Mouse (Mus musculus) embryo, embryonic 10 days (tissue): Measurements from ENCODE around the gene Fam163a.

Source experiments
- DNase-seq: peaks from one replicate; pipeline ENCODE4 v3.0.0-alpha.2; 2015; ENCODE audit warnings: low spot score

Gene Fam163a

DNA sequence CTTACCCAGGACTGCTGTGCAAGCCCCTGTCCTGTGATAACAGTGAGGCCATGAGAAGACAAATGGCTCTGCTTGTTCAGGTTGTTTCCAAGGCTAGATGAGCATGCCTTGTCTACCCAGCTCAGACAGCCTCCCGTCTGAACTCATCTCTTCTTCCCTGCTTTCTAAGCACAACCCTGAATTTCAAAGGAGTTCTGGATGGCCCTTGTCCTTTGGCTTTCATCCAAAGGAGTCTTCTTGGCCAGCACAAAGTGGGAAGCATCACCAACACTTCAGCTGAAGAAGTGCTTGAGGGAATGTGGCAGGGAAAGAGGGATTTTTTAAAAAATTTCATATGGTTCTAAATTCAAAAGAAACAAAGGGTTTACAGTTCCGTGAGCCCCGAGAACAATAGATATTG is 3.8 kb downstream of the Fam163a start:
- DNase-seq = no peak

DNA sequence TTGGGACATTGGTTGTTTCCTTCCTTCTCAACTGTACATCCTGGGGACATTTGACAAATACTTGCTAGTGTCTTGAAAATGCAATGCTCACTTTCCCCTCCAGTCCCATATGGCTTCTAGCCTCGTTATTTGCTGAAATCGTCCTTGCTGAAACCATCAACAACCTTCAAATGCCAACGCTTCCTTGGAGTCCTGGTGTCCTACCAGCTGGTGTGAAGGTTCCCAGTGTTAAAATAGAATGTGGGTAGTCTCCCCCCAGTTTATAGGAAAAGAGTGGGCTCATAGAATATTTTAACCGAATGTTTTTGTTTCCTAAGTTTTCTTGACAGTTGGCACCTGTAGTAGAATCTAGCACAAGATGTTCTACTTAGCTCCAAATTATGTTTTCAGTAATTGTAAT is 7.2 kb downstream of the Fam163a start:
- no peak for DNase-seq

DNA sequence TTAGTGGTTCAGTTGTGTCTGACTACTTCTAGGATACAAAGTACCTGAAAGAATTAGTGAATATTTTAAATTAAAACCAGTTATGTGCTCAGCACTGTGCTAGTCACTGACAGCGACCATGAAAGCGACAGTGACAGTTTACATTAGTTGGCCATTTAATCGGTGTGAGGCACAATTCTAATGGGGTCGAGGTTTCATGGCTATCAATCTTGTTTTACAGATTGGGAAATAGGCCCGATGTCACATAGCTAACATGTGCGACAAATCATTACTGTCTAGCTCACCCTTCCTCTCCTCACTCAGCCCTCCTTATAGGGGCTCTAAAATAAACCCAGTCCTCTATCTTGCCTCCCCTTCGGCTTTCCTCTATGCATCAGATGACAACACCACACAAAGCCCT is 11.5 kb downstream of the Fam163a start:
- no peak for DNase-seq

DNA sequence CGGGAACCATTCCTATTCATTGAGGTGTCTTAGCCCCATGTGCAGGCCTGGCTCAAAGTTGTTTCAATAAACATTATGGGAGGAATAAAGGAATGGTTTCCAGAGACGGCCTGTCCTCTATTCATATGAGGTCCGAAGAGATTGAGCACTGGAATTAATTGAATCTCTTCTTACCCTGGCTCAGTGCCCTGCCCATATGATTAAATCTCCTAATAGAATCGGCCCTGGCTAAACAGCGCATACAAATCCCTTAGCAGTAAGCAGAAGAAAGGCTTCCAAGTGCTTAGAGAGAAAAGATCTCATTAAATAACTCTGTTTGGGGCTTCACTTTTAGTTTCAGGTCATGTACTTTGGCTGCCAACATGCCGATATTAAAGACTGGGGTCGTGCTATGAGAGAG is 12.0 kb downstream of the Fam163a start:
- no peak for DNase-seq

DNA sequence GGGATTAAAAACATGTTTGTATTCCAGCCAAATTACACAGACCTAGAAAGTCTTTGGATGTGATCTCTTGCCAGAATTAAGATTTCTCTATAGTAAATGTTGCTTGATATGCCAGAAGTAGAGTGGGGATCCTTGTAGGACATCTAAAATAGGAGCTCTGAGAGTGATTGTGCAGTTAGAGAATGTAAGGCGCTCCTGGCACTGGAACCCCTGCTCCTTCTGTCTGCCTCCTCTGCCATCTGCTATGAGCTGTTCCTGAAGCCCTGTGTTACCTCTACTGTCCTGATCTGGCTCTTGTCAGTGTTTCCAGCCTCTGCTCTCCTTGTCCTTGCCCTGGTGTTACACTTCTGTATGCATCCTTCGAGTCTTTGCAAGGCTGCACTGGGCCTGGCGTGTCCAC is 18.2 kb downstream of the Fam163a start:
- no peak for DNase-seq

DNA sequence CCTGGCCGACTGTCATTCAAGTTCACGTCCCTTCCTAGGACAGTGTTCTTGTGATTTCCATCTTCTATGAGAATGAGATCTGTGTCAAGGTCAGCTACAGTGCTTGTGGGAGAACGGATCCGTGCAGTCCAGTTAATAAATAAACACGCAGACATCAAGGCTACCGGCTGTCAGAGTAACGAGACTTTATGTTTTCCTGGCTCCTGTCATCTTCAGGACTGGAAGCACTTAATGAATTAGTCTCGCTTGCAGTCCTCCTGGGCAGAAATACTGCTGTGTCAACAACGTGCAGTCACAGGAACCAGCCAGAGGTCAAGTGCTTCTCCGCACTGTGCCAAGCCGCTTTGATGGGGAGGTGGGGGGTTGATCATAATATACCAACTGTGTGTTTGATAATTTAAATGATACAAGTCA is 20.7 kb downstream of the Fam163a start:
- DNase-seq = peak; percentile 79

DNA sequence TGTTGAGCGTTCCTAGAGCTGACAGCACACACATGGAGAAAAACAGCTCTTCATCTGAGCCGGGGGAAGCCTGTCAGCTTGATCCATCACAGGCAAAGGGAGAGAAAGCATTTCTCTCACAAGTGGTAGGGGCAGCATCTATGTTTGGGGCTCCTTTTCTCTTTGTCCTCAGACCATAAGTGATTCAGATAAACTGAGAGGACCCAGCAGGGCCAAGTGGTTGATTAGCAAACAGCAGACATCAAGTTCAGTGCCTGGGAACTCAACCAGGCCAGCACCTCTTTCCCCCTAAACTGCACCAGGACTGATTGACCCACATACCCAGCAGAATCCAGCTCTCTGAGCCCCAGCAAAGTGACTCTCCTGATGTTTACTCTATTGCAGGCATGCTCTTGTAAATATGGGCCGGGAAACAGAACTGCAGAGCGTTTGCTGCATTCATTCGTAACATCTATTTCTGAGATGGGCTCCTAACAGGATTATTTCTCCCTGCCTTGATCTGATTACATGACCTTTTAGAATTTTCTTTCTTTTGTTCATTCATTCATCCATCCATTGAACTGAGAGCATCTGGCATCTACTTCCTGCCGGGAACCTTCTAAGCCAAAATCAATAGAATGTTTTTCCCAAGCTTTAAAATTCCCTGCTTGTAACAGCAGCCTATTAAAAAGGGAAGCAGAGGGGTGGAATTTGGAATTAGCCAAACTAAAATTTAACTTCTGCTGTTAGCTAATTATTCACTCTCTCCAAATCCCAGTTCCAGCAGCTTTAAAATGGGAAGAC is 21.5 kb downstream of the Fam163a start:
- DNase-seq = no peak

DNA sequence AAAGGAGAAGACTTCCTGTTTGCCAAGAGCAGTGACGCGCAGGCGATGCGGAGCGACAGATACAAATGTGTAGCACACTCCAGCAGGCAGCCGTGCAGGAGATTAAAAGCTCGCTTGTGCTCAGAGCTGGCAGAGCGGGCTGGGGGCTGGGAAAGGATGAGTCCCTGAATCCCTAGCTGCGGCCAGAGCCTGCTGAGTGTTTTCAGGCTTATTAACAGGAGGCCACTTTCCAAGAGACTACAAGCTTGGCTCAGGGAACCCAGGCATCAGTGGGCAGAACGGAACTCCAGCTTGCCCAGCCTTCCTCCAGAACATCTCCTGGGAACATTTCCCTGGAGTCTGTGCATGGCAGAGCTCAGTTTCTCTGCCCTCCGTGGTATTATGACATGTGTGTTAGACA is 25.0 kb downstream of the Fam163a start:
- DNase-seq = peak; percentile 51

DNA sequence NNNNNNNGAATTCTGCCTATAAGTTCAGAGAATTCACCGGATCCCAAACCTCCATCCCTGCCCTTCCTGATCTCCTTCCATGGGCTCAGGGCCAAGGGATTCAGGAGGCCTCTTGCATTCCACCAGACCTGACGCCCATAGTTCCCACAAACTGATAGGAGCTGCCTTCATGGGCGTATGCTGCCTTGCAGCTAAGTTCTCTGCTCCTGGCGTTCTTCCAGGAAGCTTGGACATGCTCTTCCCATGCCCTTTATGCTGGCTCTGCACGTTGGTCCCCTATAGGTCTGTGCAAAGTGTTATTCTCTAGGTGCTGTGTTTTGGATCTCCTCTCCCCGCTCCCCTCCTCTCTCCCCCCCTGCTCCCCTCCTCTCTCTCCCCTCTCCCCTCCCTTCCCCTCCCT is 36.1 kb downstream of the Fam163a start:
- no peak for DNase-seq

DNA sequence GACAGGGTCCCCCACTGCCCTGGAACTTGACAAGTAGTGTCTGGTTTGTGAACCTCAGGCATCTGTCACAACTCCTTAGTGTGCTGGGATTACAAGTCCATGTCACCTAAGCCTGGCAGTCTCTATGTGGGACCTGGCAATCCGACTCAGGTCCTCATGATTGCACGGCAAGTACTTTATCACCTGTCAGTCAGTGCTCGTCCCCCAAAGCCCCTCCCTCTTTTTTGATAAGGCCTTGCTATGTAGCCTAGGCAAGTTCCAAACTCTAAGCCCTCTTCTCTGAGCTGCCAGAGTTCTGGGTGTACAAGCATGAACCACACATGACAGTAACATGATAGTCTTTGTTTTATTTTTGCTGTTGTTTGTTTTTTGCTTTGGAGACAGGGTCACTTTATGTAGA is 88.1 kb downstream of the Fam163a start:
- DNase-seq = no peak

DNA sequence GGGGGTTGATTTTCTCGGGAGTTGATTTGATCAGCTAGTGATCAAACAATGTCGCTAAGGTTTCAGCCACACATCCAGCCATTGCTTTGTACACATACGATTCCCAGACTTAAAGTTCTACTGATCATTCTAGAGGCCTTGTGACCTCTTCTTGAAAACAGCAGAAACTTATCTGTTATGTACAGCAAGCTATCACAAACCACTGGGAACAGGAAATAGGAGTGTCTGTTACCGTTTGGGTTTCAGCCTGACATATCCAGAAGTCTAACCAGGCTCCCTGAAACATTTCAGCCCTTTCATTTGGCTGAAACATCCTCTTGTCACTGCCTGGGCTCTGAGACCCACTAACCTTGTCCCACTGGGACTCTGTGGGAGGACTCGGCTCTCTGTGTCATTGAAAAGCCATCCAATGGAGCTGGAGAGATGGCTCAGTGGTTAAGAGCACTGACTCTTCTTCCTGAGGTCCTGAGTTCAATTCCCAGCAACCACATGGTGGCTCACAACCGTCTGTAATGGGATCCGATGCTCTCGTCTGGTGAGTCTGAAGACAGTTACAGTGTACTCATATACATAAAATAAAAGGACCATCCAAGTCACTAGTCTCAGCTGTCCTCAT is 90.8 kb downstream of the Fam163a start:
- no peak for DNase-seq

DNA sequence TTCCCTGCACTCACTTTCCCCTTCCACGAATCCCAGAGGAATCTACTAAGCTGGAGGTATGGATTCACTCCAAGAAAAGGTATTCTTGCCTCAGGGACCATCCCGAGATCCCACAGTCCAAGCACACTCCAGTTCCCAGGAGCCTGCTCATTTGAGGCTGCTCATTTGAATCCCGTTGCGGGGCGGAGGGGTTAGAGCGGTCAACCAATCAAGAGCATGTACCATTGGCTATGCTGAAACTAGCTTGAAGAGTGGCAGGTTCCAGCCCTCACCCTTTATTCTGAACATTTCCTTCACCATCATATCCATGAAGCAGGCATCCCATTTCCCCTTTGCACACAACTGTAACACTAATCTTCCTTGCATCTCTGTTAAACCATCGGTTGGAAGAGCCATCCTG is 92.7 kb downstream of the Fam163a start:
- DNase-seq = no peak

DNA sequence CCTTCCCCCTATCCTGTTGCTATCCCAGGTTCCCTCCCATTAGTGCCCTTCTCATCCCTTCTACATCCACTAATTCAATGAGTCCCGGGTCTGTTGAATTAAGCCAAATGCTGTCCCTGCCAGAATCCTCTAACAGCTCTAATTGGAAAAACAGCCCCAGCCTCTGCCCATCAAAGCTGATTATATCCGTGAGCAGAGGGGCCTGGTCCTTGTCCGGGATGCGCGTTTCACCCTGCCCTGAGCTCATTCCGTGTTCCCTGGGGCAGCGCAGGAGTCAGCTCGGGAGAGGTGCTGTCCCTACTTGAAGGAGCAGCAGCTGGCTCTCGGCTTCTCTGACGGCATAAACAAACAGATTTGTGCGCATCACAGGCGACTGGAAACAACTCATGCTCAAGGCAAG is 93.1 kb downstream of the Fam163a start:
- DNase-seq = peak; percentile 32

DNA sequence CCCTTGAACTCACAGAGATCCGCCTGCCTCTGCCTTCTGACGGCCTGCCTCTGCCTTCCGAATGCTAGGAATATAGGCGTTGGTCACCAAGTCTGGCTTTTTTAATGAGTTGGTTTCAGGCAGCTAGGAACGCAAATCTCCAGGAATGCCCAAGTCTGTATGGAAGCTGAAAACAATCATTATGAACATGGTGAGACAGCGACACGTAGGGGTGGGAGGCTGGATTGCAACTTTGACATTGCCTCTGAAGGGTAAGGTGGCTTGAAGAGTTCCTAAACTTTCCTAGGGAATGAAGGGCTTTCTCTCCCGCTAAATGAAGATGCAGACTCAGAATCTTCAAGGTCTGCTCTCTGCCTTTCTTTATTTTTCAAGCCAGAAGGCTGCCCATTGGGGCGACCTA is 93.7 kb downstream of the Fam163a start:
- no peak for DNase-seq

DNA sequence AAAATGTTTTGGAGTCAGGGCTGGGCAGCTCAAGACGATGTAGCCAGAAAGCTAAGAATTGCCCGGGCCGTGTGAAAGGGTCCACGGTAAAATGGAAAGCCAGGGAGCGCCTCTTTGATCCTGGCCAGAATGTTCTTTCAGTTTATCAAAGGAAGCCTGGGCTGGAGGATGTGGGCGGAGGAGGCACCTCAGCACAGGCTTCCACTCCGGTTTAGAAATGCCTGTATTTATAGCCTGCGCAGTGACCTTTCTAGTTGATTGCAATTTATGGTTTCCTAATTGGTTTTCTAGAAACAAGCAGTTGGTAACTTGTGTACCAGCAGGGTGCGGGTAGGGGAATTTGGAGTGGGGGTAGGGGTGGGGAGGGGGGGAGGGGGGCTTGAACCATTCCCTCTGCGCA is 96.4 kb downstream of the Fam163a start:
- DNase-seq = peak; percentile 51

DNA sequence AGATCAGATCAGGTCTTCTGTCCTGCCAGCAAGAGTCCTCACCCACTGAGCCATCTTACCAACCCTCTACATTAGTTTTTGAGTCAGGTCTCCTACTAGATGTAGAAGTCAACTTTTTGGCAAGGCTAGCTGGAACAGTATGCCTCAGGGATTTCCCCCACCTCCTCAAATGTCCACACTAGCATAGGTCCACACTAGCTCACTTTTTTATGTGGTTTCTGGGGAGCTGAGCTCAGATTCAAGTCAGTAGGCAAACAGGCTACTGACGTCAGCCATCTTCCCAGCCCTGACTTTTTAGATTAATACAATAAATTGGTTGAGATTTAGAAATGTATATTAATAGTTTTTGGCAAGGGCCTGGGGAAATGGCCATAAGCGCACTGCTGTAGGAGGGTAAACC is 97.4 kb downstream of the Fam163a start:
- DNase-seq = no peak

DNA sequence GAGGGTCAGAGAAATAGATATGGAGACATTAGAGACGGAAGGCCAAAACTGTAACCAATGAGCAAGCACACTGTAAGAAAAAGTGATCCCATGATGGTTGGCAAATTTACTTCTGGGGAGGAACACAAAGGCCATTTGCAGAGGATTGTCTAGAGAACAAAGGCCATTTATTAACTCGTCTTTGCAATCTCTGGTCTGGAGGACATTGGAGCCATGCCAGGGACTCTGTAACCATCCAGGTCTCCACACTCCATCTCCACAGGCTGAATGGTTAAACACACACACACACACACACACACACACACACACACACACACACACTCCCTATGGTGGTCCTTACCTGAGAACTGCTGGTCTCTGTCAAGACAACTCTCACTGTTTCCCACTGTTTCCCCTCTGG is 99.4 kb downstream of the Fam163a start:
- no peak for DNase-seq

DNA sequence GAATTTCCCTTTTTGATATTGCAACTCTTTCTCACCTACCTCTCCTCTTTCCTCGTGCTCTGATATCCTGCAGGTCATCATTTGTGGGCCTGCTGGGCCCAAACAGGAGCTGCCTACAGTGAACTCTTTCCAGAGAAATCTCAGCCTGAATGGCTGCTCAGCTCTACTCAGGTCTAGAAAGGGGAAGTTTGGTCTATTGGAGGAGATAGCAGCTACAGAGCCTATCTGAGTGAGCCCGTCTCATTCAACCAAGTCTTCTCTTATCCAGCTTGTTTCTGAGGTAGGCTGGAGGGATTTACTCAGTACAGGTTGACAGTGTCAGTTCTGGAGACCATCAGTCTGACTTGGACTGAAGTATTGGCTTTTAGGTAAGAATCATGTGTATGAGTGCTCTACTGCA is 101.1 kb downstream of the Fam163a start:
- DNase-seq = no peak

DNA sequence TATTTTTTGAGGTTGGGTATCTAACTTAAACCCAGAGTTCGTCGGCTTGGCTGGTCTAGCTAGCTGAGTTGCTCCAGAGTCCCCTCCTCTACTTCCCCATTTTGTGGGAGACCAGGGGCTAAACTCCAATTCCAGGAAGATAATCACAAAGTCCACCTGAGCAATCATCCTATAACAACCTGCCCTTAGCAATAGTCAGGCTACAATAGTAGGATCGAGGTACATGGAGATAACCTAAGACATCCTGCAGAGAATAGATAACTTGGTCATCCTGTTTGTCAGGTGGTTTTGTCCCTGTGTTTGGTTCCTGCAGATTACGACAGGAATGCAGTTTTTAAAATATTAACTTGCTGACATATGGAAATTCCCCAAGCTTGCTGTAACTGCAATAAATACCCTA is 113.0 kb downstream of the Fam163a start:
- no peak for DNase-seq

DNA sequence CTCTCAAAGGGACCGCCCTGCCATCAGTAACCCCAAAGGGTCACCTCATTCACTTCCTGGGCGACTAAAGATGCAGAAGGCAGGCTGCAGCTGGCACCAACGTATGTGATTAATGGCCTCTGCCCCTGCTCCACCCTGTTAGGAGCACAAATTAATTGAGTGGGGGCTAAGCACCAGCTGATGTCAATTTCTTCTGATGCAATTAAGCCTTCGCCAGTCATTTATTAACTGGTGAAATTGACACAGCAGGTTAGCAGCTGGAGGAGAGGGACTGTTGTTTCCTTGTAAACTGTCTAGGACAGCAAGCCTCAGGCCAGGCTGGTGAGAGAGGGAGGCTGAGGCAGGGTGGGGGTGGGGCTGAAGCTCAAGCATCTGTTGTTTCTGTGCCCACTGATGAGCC is 114.8 kb downstream of the Fam163a start:
- DNase-seq = no peak

DNA sequence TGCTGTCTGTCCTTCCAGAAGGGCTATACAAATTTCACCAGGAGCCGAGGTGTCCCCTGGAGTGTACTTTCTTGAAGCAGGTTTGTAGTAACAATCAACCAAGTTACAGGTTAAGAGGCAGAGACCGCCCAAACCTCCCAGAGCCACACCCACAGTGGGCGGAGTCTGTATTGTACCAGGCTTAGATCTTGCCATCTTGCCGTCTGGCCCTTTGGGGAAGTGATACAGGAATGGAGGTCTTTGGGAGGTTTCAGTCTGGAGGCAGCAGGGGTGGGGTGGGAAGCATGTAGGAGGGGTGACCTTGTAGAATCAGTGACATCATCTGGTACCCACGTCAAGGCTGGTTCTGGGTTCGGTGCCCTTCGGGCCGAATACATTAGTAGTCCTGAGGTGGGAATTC is 115.3 kb downstream of the Fam163a start:
- DNase-seq = no peak

DNA sequence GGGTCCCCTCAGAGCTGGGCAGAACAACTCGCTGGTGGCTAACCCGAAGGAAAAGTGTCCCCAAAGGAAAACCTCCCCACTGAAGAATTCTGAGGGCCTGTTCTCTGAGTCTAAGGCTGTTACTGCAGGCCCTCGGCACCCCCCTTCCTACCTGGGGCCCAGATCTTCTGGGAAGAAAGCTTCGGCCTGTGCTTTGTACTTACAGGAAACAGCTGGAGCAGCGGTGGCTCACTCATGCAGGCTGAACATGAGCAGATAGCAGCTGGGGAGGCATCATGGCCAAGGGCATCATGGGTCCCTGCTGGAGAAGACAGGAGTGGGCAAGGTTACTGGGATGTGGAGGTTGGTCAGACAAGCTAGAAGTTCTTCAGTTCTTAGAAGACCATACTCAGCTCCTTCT is 117.2 kb downstream of the Fam163a start:
- no peak for DNase-seq

DNA sequence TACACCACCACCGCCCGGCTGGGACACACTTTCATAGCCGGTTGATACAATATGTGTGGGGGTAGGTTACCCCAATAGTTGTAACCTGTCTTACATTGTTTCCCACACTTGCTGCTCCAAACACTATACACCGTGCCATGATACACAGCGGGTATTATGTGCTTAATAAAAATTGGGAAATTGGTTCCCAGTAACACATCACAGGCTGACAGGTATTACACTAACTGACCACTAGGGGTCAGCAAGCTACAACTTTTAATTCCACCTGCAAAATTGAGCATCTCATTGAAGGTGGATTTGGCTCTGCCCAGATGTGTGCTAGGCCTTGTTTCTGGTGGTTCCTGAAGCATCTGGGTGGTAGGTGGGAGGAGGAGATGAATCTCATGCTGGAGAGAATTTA is 119.1 kb downstream of the Fam163a start:
- DNase-seq = peak; percentile 77

DNA sequence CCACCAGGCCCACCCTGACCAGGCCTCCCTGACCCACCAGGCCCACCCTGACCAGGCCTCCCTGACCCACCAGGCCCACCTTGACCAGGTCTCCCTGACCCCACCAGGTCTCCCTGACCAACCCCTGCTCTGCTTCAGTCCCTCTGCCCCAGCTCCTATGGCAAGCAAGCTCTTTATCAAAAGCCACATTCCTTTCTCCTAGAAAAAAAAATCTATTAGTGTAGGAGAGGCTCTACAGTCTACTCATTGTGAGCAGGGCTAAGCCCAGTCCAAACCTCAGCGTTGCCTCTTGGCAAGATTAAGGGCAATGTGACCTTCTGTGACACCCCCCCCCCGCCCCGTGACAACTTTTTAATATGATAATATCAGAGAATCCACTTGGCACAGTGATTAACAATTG is 120.2 kb downstream of the Fam163a start:
- DNase-seq = no peak
